Mouse (Mus musculus): ENCODE results near the gene Tmem262. TPM values are rescaled to one million over a fixed set of nuclear protein-coding genes. Genes with fewer than 3 reads are reported as not detected.
A peak's percentile ranks its signal among the peaks of the same experiment; 100 is the strongest.
"Not testable (repeated sequence)": the region's sequence is repeated elsewhere in the genome, so short reads cannot be mapped to it uniquely, and the experiment has no call there.

Gene Tmem262
- polyA plus RNA-seq, 1 experiment from 2014 or later: not detected

GRCm38 (mm10) chr19:6044102-6044501 lies 35.7 kb upstream of the Tmem262 start:
- not testable (repeated sequence) for H3K4me2 ChIP-seq (ENCODE audit: low read length); H3K9me3 ChIP-seq (ENCODE audit: control insufficient read depth, low read length); ATAC-seq (ENCODE audit: insufficient number of reproducible peaks, insufficient read depth, low FRiP score, low read depth); H3K27me3 ChIP-seq (ENCODE audit: control insufficient read depth, insufficient read depth, low read length); H3K4me3 ChIP-seq (ENCODE audit: control insufficient read depth in 1 of 2, insufficient read depth in 1 of 2, low read depth in 1 of 2, low read length in 2 of 2); H3K27ac ChIP-seq (replicated peaks in 1 of 2; ENCODE audit: control insufficient read depth in 1 of 2, insufficient read depth in 1 of 2, low read depth in 2 of 2, low read length in 2 of 2); H3K9ac ChIP-seq (ENCODE audit: low read length)
- Histone ChIP-seq H3K36me3 (ENCODE audit: control insufficient read depth, insufficient read depth, low read length) (peaks cover 11% of the 10 kb centered on the region), H3K4me1 (ENCODE audit: control insufficient read depth in 2 of 2, insufficient read depth in 2 of 2, low read length in 2 of 2) (peaks cover 6 to 19% of the 10 kb centered on the region in 2 experiments; a peak in 3 of 4 replicates)
- WGBS: 53% methylated on average over 4 of the region's 4 CpGs

GRCm38 (mm10) chr19:6045366-6046293 lies 34.2 kb upstream of the Tmem262 start:
- Histone ChIP-seq H3K27ac (replicated peaks in 1 of 2; ENCODE audit: control insufficient read depth in 1 of 2, insufficient read depth in 1 of 2, low read depth in 2 of 2, low read length in 2 of 2) (peak overlapping the region; percentile 89 to 99), H3K9me3 (ENCODE audit: control insufficient read depth, low read length) (no peaks in the 10 kb centered on the region), H3K4me3 (ENCODE audit: control insufficient read depth in 1 of 2, insufficient read depth in 1 of 2, low read depth in 1 of 2, low read length in 2 of 2) (peak overlapping the region; percentile 88 to 90), H3K4me1 (ENCODE audit: control insufficient read depth in 2 of 2, insufficient read depth in 2 of 2, low read length in 2 of 2) (peaks cover 6 to 19% of the 10 kb centered on the region in 2 experiments; a peak in 3 of 4 replicates), H3K9ac (ENCODE audit: low read length) (peak overlapping the region; percentile 91), H3K27me3 (ENCODE audit: control insufficient read depth, insufficient read depth, low read length) (no peaks in the 10 kb centered on the region), H3K4me2 (ENCODE audit: low read length) (peak overlapping the region; percentile 89), H3K36me3 (ENCODE audit: control insufficient read depth, insufficient read depth, low read length) (peaks cover 26% of the 10 kb centered on the region)
- WGBS: 14% methylated on average over 20 of the region's 20 CpGs
- ATAC-seq (ENCODE audit: insufficient number of reproducible peaks, insufficient read depth, low FRiP score, low read depth): peak; percentile 25; the same call in 1 of the 2 replicates

- H3K27ac ChIP-seq (replicated peaks in 1 of 2; ENCODE audit: control insufficient read depth in 1 of 2, insufficient read depth in 1 of 2, low read depth in 2 of 2, low read length in 2 of 2): peak within 1 kb of the TSS; percentile 99
- H3K27me3 ChIP-seq (ENCODE audit: control insufficient read depth, insufficient read depth, low read length): no peaks in the 10 kb centered on the region
- H3K4me1 ChIP-seq (ENCODE audit: control insufficient read depth in 2 of 2, insufficient read depth in 2 of 2, low read length in 2 of 2): peaks cover 6 to 19% of the 10 kb centered on the region in 2 experiments; a peak in 3 of 4 replicates
- WGBS: under 1% methylated on average over 65 of the region's 65 CpGs
- peak within 1 kb of the TSS; percentile 88 to 90 for H3K4me3 ChIP-seq (ENCODE audit: control insufficient read depth in 1 of 2, insufficient read depth in 1 of 2, low read depth in 1 of 2, low read length in 2 of 2)
- peaks cover 35% of the 10 kb centered on the region for H3K36me3 ChIP-seq (ENCODE audit: control insufficient read depth, insufficient read depth, low read length)
- no peaks in the 10 kb centered on the region for H3K9me3 ChIP-seq (ENCODE audit: control insufficient read depth, low read length)
- peak within 1 kb of the TSS; percentile 91 for H3K9ac ChIP-seq (ENCODE audit: low read length)
- H3K4me2 ChIP-seq (ENCODE audit: low read length): peak within 1 kb of the TSS; percentile 89
- peak; percentile 82 for ATAC-seq (ENCODE audit: insufficient number of reproducible peaks, insufficient read depth, low FRiP score, low read depth)
Observed at GRCm38 (mm10) chr19:6046294-6047153, 33.3 kb upstream of the Tmem262 start, which contains the start of gene Syvn1. Gene Syvn1, plus strand, starts transcription at chr19:6046576.

DNA sequence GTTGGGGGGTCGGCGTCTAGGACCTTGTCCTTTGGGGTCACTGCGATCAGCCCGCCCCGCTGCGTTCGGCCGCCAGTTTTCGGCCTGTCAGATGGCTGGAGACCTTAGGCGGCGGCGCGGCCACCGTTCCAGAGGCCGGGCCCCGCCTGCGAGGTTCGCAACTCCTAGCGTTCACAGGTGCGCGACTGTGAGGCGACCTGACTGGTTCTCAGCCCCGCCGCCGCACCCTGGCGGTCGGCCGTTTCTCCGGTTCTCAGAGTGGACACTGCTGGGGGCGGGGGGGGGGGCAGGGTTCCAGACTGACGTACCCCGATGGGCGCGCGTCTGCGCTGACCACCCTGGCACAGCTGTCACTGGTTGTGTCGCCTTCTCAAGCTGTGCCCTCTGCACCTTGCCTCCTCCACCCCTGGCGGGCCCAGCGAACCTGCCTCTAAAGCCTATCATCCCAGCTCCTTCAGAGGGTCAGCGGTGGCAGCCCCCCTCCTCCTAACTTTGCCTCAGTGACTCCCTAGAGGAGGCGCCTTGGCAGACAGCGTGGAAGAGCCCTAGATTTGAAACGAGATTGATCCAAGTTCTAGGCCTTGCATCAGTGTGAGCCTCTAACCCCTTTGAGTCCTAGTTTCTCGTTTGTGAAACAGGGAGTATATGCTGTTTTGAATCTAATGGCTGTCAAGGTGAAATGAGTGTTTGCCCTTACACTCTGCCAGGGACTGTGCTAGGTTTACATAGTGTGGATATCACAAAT lies 32.5 kb upstream of the Tmem262 start:
- H3K9ac ChIP-seq (ENCODE audit: low read length): peak overlapping the region; percentile 91
- H3K4me3 ChIP-seq (ENCODE audit: control insufficient read depth in 1 of 2, insufficient read depth in 1 of 2, low read depth in 1 of 2, low read length in 2 of 2): peak overlapping the region; percentile 88 to 90
- peaks cover 43% of the 10 kb centered on the region for H3K36me3 ChIP-seq (ENCODE audit: control insufficient read depth, insufficient read depth, low read length)
- H3K27me3 ChIP-seq (ENCODE audit: control insufficient read depth, insufficient read depth, low read length): no peaks in the 10 kb centered on the region
- peak overlapping the region; percentile 89 for H3K4me2 ChIP-seq (ENCODE audit: low read length)
- WGBS: 2% methylated on average over 44 of the region's 44 CpGs
- ATAC-seq (ENCODE audit: insufficient number of reproducible peaks, insufficient read depth, low FRiP score, low read depth): peak; percentile 5
- peaks cover 6 to 19% of the 10 kb centered on the region in 2 experiments; a peak in 3 of 4 replicates for H3K4me1 ChIP-seq (ENCODE audit: control insufficient read depth in 2 of 2, insufficient read depth in 2 of 2, low read length in 2 of 2)
- H3K9me3 ChIP-seq (ENCODE audit: control insufficient read depth, low read length): no peaks in the 10 kb centered on the region
- H3K27ac ChIP-seq (replicated peaks in 1 of 2; ENCODE audit: control insufficient read depth in 1 of 2, insufficient read depth in 1 of 2, low read depth in 2 of 2, low read length in 2 of 2): peak overlapping the region; percentile 99

DNA sequence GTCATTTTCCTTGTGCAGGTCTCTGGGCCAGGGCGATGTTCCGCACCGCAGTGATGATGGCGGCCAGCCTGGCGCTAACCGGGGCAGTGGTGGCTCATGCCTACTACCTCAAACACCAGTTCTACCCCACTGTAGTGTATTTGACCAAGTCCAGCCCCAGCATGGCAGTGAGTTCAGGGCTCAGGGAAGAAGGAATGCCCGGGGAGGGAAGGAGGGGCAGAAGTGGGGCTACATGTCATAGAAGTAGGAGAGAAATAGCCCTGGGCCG lies 32.0 kb upstream of the Tmem262 start:
- Histone ChIP-seq H3K4me2 (ENCODE audit: low read length) (peak overlapping the region; percentile 89), H3K4me1 (ENCODE audit: control insufficient read depth in 2 of 2, insufficient read depth in 2 of 2, low read length in 2 of 2) (peaks cover 6 to 19% of the 10 kb centered on the region in 2 experiments; a peak in 3 of 4 replicates), H3K9ac (ENCODE audit: low read length) (peak overlapping the region; percentile 91), H3K4me3 (ENCODE audit: control insufficient read depth in 1 of 2, insufficient read depth in 1 of 2, low read depth in 1 of 2, low read length in 2 of 2) (peak overlapping the region; percentile 88 to 90), H3K9me3 (ENCODE audit: control insufficient read depth, low read length) (no peaks in the 10 kb centered on the region), H3K27ac (replicated peaks in 1 of 2; ENCODE audit: control insufficient read depth in 1 of 2, insufficient read depth in 1 of 2, low read depth in 2 of 2, low read length in 2 of 2) (no peak overlapping the region; a peak in 1 of 4 replicates), H3K36me3 (ENCODE audit: control insufficient read depth, insufficient read depth, low read length) (peaks cover 48% of the 10 kb centered on the region), H3K27me3 (ENCODE audit: control insufficient read depth, insufficient read depth, low read length) (no peaks in the 10 kb centered on the region)
- ATAC-seq (ENCODE audit: insufficient number of reproducible peaks, insufficient read depth, low FRiP score, low read depth): no peak
- WGBS: 80% methylated on average over 8 of the region's 8 CpGs

GRCm38 (mm10) chr19:6048681-6049410 lies 31.0 kb upstream of the Tmem262 start:
- no peak for ATAC-seq (ENCODE audit: insufficient number of reproducible peaks, insufficient read depth, low FRiP score, low read depth)
- no peak overlapping the region for H3K9ac ChIP-seq (ENCODE audit: low read length)
- H3K36me3 ChIP-seq (ENCODE audit: control insufficient read depth, insufficient read depth, low read length): peaks cover 59% of the 10 kb centered on the region

More at GRCm38 (mm10) chr19:6048681-6049410, 31.0 kb upstream of the Tmem262 start:
- no peaks in the 10 kb centered on the region for H3K27me3 ChIP-seq (ENCODE audit: control insufficient read depth, insufficient read depth, low read length)
- H3K4me2 ChIP-seq (ENCODE audit: low read length): no peak overlapping the region
- peaks cover 6 to 19% of the 10 kb centered on the region in 2 experiments; a peak in 3 of 4 replicates for H3K4me1 ChIP-seq (ENCODE audit: control insufficient read depth in 2 of 2, insufficient read depth in 2 of 2, low read length in 2 of 2)
- H3K4me3 ChIP-seq (ENCODE audit: control insufficient read depth in 1 of 2, insufficient read depth in 1 of 2, low read depth in 1 of 2, low read length in 2 of 2): no peak overlapping the region
- 81% methylated on average over 11 of the region's 11 CpGs for WGBS
- no peak overlapping the region for H3K27ac ChIP-seq (replicated peaks in 1 of 2; ENCODE audit: control insufficient read depth in 1 of 2, insufficient read depth in 1 of 2, low read depth in 2 of 2, low read length in 2 of 2)
- no peaks in the 10 kb centered on the region for H3K9me3 ChIP-seq (ENCODE audit: control insufficient read depth, low read length)

All from heart, embryonic 14.5 days (tissue).